Mouse (Mus musculus): ENCODE data around the gene Grm3. TPM values are rescaled to one million over a fixed set of nuclear protein-coding genes. Genes with fewer than 3 reads are reported as not detected.
A peak's percentile ranks its signal among the peaks of the same experiment; 100 is the strongest.

The Grm3 gene
- total and polyA plus RNA-seq, 2 experiments from 2014 or later, result 96.0 to 243 TPM

GRCm38 (mm10) chr5:9690599-9691242, 34.2 kb downstream of the Grm3 start:
- DNase-seq (ENCODE audit: low spot score) (no peak), ATAC-seq (no peak)
- no peak overlapping the region for H3K27ac ChIP-seq
- no peak overlapping the region for H3K4me2 ChIP-seq (ENCODE audit: low read depth, low read length)
- TF ChIP-seq CTCF (IDR thresholded peaks at IDR 0.05; ENCODE audit: low read depth), result no peak
- 44% methylated on average over 3 of the region's 3 CpGs for WGBS
- no peak overlapping the region for H3K9ac ChIP-seq (replicated peaks; ENCODE audit: low read length)
- no peaks in the 10 kb centered on the region for H3K4me1 ChIP-seq (ENCODE audit: insufficient read depth, low read length)
- H3K36me3 ChIP-seq (ENCODE audit: insufficient read depth, low read length), result no peaks in the 10 kb centered on the region
- no peak overlapping the region for H3K4me3 ChIP-seq (ENCODE audit: low read length)
- H3K27me3 ChIP-seq (ENCODE audit: insufficient read depth, low read length), result no peaks in the 10 kb centered on the region
- H3K9me3 ChIP-seq (ENCODE audit: low read length), result no peaks in the 10 kb centered on the region

GRCm38 (mm10) chr5:9690192-9690591, 34.8 kb downstream of the Grm3 start:
- no peak overlapping the region for H3K27ac ChIP-seq
- no peaks in the 10 kb centered on the region for H3K4me1 ChIP-seq (ENCODE audit: insufficient read depth, low read length)
- 28% methylated on average over 1 of the region's 1 CpGs for WGBS
- H3K4me3 ChIP-seq (ENCODE audit: low read length), result no peak overlapping the region
- ATAC-seq (no peak), DNase-seq (ENCODE audit: low spot score) (no peak)
- H3K9me3 ChIP-seq (ENCODE audit: low read length), result no peaks in the 10 kb centered on the region
- H3K4me2 ChIP-seq (ENCODE audit: low read depth, low read length), result no peak overlapping the region
- H3K36me3 ChIP-seq (ENCODE audit: insufficient read depth, low read length), result no peaks in the 10 kb centered on the region
- H3K9ac ChIP-seq (replicated peaks; ENCODE audit: low read length), result no peak overlapping the region
- H3K27me3 ChIP-seq (ENCODE audit: insufficient read depth, low read length), result no peaks in the 10 kb centered on the region
- no peak for TF ChIP-seq CTCF (IDR thresholded peaks at IDR 0.05; ENCODE audit: low read depth)

- DNase-seq (ENCODE audit: low spot score) (no peak), ATAC-seq (no peak)
- Histone ChIP-seq H3K4me3 (ENCODE audit: low read length) (no peak overlapping the region), H3K4me2 (ENCODE audit: low read depth, low read length) (no peak overlapping the region), H3K27ac (no peak overlapping the region), H3K36me3 (ENCODE audit: insufficient read depth, low read length) (no peaks in the 10 kb centered on the region), H3K9ac (replicated peaks; ENCODE audit: low read length) (no peak overlapping the region), H3K9me3 (ENCODE audit: low read length) (no peaks in the 10 kb centered on the region), H3K4me1 (ENCODE audit: insufficient read depth, low read length) (no peaks in the 10 kb centered on the region), H3K27me3 (ENCODE audit: insufficient read depth, low read length) (no peaks in the 10 kb centered on the region)
- TF ChIP-seq CTCF (IDR thresholded peaks at IDR 0.05; ENCODE audit: low read depth), result no peak
- 62% methylated on average over 2 of the region's 2 CpGs for WGBS
Measured at GRCm38 (mm10) chr5:9683204-9683603, 41.8 kb downstream of the Grm3 start.

DNA sequence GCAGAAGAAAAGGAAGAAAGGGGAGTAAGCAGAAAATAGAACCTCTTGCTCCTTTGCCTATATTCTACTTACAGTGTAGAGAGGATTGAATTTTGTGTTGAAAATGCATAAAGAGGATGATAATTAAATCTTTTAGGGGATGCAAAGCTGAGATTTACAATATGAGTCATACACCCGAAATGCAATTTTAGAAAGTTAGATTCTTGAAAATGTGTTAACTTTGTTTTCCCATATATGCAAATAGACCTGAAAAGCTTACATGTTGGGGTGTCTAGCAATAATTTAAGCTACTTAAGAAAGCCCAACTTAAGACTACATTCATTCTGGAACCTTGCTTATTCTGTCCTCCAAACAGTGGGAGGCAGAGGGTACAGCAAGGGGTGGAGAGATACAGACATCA, 56.0 kb downstream of the Grm3 start:
- no peaks in the 10 kb centered on the region for H3K9me3 ChIP-seq (ENCODE audit: low read length)
- ATAC-seq, result no peak

DNA sequence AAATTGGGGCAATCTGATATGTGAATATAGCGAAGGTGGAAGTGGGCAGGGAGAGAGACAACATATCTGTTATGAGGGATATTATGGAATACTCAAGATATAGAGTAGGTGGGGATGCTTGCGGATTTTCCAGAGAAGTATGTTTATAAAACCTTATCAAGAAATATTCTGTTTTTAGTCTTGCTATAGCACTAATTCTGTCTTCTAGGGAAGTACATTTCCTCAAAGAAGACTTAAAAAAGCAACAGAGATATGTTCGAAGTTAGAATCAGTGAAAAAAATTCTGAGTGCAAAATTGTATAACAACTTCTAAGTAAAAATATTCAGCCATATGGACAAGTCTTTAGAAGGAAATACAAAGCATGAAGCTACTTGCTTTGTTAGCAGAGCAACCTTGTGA, 61.6 kb downstream of the Grm3 start:
- Histone ChIP-seq H3K9me3 (ENCODE audit: low read length) (no peaks in the 10 kb centered on the region), H3K4me2 (ENCODE audit: low read depth, low read length) (no peak overlapping the region), H3K9ac (replicated peaks; ENCODE audit: low read length) (no peak overlapping the region), H3K4me3 (ENCODE audit: low read length) (no peak overlapping the region), H3K36me3 (ENCODE audit: insufficient read depth, low read length) (no peaks in the 10 kb centered on the region), H3K27ac (no peak overlapping the region), H3K27me3 (ENCODE audit: insufficient read depth, low read length) (no peaks in the 10 kb centered on the region), H3K4me1 (ENCODE audit: insufficient read depth, low read length) (no peaks in the 10 kb centered on the region)
- no peak for TF ChIP-seq CTCF (IDR thresholded peaks at IDR 0.05; ENCODE audit: low read depth)
- no peak for DNase-seq (ENCODE audit: low spot score)
- ATAC-seq, result no peak
- WGBS, result 97% methylated on average over 3 of the region's 3 CpGs

More for the DNA sequence above, 56.0 kb downstream of the Grm3 start:
- DNase-seq (ENCODE audit: low spot score), result no peak
- Histone ChIP-seq H3K4me2 (ENCODE audit: low read depth, low read length) (no peak overlapping the region), H3K4me3 (ENCODE audit: low read length) (no peak overlapping the region), H3K9ac (replicated peaks; ENCODE audit: low read length) (no peak overlapping the region), H3K27ac (no peak overlapping the region), H3K36me3 (ENCODE audit: insufficient read depth, low read length) (no peaks in the 10 kb centered on the region), H3K27me3 (ENCODE audit: insufficient read depth, low read length) (no peaks in the 10 kb centered on the region), H3K4me1 (ENCODE audit: insufficient read depth, low read length) (no peaks in the 10 kb centered on the region)
- TF ChIP-seq CTCF (IDR thresholded peaks at IDR 0.05; ENCODE audit: low read depth), result no peak
- 87% methylated on average over 1 of the region's 1 CpGs for WGBS

- 31% methylated on average over 9 of the region's 9 CpGs for WGBS
- no peak overlapping the region; the same call in 1 of the 2 replicates for H3K27ac ChIP-seq
- no peaks in the 10 kb centered on the region for H3K4me1 ChIP-seq (ENCODE audit: insufficient read depth, low read length)
- no peak overlapping the region for H3K9ac ChIP-seq (replicated peaks; ENCODE audit: low read length)
- DNase-seq (ENCODE audit: low spot score), result peak; percentile 82
- no peak overlapping the region for H3K4me3 ChIP-seq (ENCODE audit: low read length)
- no peaks in the 10 kb centered on the region for H3K36me3 ChIP-seq (ENCODE audit: insufficient read depth, low read length)
- no peaks in the 10 kb centered on the region for H3K9me3 ChIP-seq (ENCODE audit: low read length)
- H3K4me2 ChIP-seq (ENCODE audit: low read depth, low read length), result 0 out of 2 replicates have a peak overlapping the region, but pooled peaks have one; percentile 5
- TF ChIP-seq CTCF (IDR thresholded peaks at IDR 0.05; ENCODE audit: low read depth), result no peak
- ATAC-seq, result peak; percentile 91
- no peaks in the 10 kb centered on the region for H3K27me3 ChIP-seq (ENCODE audit: insufficient read depth, low read length)
Measured at GRCm38 (mm10) chr5:9661870-9662589, 62.9 kb downstream of the Grm3 start.

GRCm38 (mm10) chr5:9638612-9639011, 86.4 kb downstream of the Grm3 start:
- 89% methylated on average over 2 of the region's 2 CpGs for WGBS
- Histone ChIP-seq H3K36me3 (ENCODE audit: insufficient read depth, low read length) (no peaks in the 10 kb centered on the region), H3K9ac (replicated peaks; ENCODE audit: low read length) (no peak overlapping the region), H3K9me3 (ENCODE audit: low read length) (no peaks in the 10 kb centered on the region), H3K27me3 (ENCODE audit: insufficient read depth, low read length) (no peaks in the 10 kb centered on the region), H3K4me3 (ENCODE audit: low read length) (no peak overlapping the region), H3K4me2 (ENCODE audit: low read depth, low read length) (no peak overlapping the region), H3K27ac (no peak overlapping the region), H3K4me1 (ENCODE audit: insufficient read depth, low read length) (no peaks in the 10 kb centered on the region)
- no peak for TF ChIP-seq CTCF (IDR thresholded peaks at IDR 0.05; ENCODE audit: low read depth)
- ATAC-seq (no peak), DNase-seq (ENCODE audit: low spot score) (no peak)

Data from hindbrain, postnatal 0 days (tissue).